Mouse (Mus musculus) embryonic fibroblast, embryonic 13.5 days (primary cell): ENCODE measurements around the gene Fes.

Source experiments
- CTCF ChIP-seq: IDR thresholded peaks from 2 replicates; pipeline ENCODE4 v1.5.1; 2011; ENCODE audit warnings: mild to moderate bottlenecking, control low read depth, low read length, moderate library complexity, borderline replicate concordance; ENCODE audit not compliant: insufficient read depth
- POLR2A ChIP-seq: IDR thresholded peaks from 2 replicates; pipeline ENCODE4 v1.6.1; 2011; ENCODE audit warnings: low read depth, mild to moderate bottlenecking, control low read depth, low read length, moderate library complexity

DNA sequence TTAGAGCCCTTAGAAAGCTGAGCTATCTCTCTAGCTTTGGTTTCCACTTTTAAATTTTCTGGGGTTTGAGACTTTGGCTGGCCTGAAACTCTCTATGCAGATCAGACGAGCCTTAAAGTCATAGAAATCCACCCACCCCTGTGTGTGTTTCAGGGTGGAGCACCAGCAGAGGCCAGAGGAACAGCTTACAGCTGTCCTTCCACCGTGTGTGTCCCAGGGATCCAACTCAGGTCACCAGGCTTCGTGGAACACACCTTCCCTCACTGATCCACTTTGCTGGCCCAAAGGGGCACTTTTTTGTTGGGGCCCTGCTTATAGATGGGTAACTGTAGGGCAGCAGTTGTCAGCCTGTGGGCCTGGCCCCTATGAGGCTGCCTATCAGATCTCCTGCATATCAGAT, 13.5 kb downstream of the Fes start:
- TF ChIP-seq POLR2A (no peak), CTCF (no peak)
